Mouse (Mus musculus): Measurements from ENCODE around the gene Dcun1d4. TPM values are rescaled to one million over a fixed set of nuclear protein-coding genes. Genes with fewer than 3 reads are reported as not detected.

The Dcun1d4 gene
- polyA plus RNA-seq, 1 experiment from 2014 or later = 28.3 TPM

GRCm38 (mm10) chr5:73532222-73532621, 51.4 kb downstream of the Dcun1d4 start:
- H3K4me2 ChIP-seq (ENCODE audit: low read length) = no peak overlapping the region
- DNase-seq (ENCODE audit: low spot score) (no peak), ATAC-seq (replicated peaks; ENCODE audit: low FRiP score, low TSS enrichment, low read depth) (no peak)
- no peaks in the 10 kb centered on the region for H3K9me3 ChIP-seq (ENCODE audit: control insufficient read depth, low read length)
- no peak overlapping the region for H3K4me3 ChIP-seq (ENCODE audit: low read depth, low read length)
- 96% methylated on average over 1 of the region's 1 CpGs for WGBS
- no peak overlapping the region for H3K27ac ChIP-seq (ENCODE audit: low read depth)
- H3K9ac ChIP-seq (ENCODE audit: low read length) = no peak overlapping the region
- H3K4me1 ChIP-seq (replicated peaks; ENCODE audit: control insufficient read depth, insufficient read depth, low read length) = no peaks in the 10 kb centered on the region
- H3K36me3 ChIP-seq (ENCODE audit: control insufficient read depth, insufficient read depth, low read length) = peaks cover 28% of the 10 kb centered on the region
- no peaks in the 10 kb centered on the region for H3K27me3 ChIP-seq (replicated peaks; ENCODE audit: control insufficient read depth, insufficient read depth, low read length)

GRCm38 (mm10) chr5:73532879-73533278, 52.1 kb downstream of the Dcun1d4 start:
- H3K27me3 ChIP-seq (replicated peaks; ENCODE audit: control insufficient read depth, insufficient read depth, low read length) = no peaks in the 10 kb centered on the region
- H3K4me1 ChIP-seq (replicated peaks; ENCODE audit: control insufficient read depth, insufficient read depth, low read length) = no peaks in the 10 kb centered on the region
- no peak overlapping the region for H3K4me3 ChIP-seq (ENCODE audit: low read depth, low read length)
- ATAC-seq (replicated peaks; ENCODE audit: low FRiP score, low TSS enrichment, low read depth) (no peak), DNase-seq (ENCODE audit: low spot score) (no peak)
- 88% methylated on average over 9 of the region's 9 CpGs for WGBS
- no peak overlapping the region for H3K4me2 ChIP-seq (ENCODE audit: low read length)
- no peak overlapping the region for H3K27ac ChIP-seq (ENCODE audit: low read depth)
- H3K9ac ChIP-seq (ENCODE audit: low read length) = no peak overlapping the region
- H3K36me3 ChIP-seq (ENCODE audit: control insufficient read depth, insufficient read depth, low read length) = peaks cover 34% of the 10 kb centered on the region
- H3K9me3 ChIP-seq (ENCODE audit: control insufficient read depth, low read length) = no peaks in the 10 kb centered on the region

- H3K4me2 ChIP-seq (ENCODE audit: low read length) = no peak overlapping the region
- no peaks in the 10 kb centered on the region for H3K4me1 ChIP-seq (replicated peaks; ENCODE audit: control insufficient read depth, insufficient read depth, low read length)
These were observed 56.9 kb downstream of the Dcun1d4 start for GRCm38 (mm10) chr5:73537669-73538068.

DNA sequence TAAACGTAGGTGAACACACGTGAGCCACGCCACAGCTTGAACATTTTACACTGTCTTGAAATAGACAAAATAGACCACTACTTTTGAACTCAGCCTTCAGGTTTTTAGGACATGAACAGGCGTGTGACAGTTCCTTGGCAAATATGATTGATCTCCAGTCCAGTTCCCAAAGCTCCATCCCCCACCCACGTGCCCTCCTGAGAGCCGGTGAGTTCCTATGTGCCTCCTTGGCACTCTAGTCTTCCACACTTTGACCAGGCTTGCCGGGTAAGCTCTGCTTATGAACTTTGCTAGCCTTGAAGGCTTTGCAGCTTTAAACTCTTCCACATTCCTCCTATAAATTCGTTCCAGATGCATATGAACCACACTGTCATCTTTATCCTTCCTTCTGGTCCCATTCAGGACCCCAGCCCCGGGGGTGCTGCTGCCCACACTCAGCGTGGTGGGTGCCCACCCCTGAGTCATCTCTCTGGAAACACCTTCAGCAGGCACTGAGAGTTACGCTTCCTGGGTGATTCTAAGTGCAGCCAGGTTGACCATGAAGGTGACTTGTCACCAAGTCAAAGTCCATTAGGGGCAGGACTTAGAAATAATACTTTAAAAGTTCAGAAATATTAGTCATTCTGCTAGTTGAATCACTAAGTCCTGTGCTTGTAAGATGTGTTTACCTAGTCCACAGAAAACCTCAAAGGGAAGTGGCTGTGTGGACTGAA, 57.9 kb downstream of the Dcun1d4 start:
- Histone ChIP-seq H3K9ac (ENCODE audit: low read length) (no peak overlapping the region), H3K27me3 (replicated peaks; ENCODE audit: control insufficient read depth, insufficient read depth, low read length) (no peaks in the 10 kb centered on the region), H3K27ac (ENCODE audit: low read depth) (no peak overlapping the region), H3K9me3 (ENCODE audit: control insufficient read depth, low read length) (no peaks in the 10 kb centered on the region), H3K4me3 (ENCODE audit: low read depth, low read length) (no peak overlapping the region), H3K4me2 (ENCODE audit: low read length) (no peak overlapping the region), H3K4me1 (replicated peaks; ENCODE audit: control insufficient read depth, insufficient read depth, low read length) (no peaks in the 10 kb centered on the region), H3K36me3 (ENCODE audit: control insufficient read depth, insufficient read depth, low read length) (peaks cover 32% of the 10 kb centered on the region)
- ATAC-seq (replicated peaks; ENCODE audit: low FRiP score, low TSS enrichment, low read depth) (no peak), DNase-seq (ENCODE audit: low spot score) (no peak)
- WGBS = 89% methylated on average over 11 of the region's 11 CpGs

More at GRCm38 (mm10) chr5:73537669-73538068, 56.9 kb downstream of the Dcun1d4 start:
- DNase-seq (ENCODE audit: low spot score) = no peak
- H3K9me3 ChIP-seq (ENCODE audit: control insufficient read depth, low read length) = no peaks in the 10 kb centered on the region
- no peaks in the 10 kb centered on the region for H3K27me3 ChIP-seq (replicated peaks; ENCODE audit: control insufficient read depth, insufficient read depth, low read length)
- H3K4me3 ChIP-seq (ENCODE audit: low read depth, low read length) = no peak overlapping the region
- H3K36me3 ChIP-seq (ENCODE audit: control insufficient read depth, insufficient read depth, low read length) = peaks cover 32% of the 10 kb centered on the region
- no peak overlapping the region for H3K9ac ChIP-seq (ENCODE audit: low read length)
- H3K27ac ChIP-seq (ENCODE audit: low read depth) = no peak overlapping the region
- WGBS = 89% methylated on average over 12 of the region's 12 CpGs
- ATAC-seq (replicated peaks; ENCODE audit: low FRiP score, low TSS enrichment, low read depth) = no peak

GRCm38 (mm10) chr5:73539848-73540510, 59.2 kb downstream of the Dcun1d4 start:
- no peak overlapping the region for H3K4me3 ChIP-seq (ENCODE audit: low read depth, low read length)
- ATAC-seq (replicated peaks; ENCODE audit: low FRiP score, low TSS enrichment, low read depth) = no peak
- peak; percentile 59 for DNase-seq (ENCODE audit: low spot score)
- no peaks in the 10 kb centered on the region for H3K9me3 ChIP-seq (ENCODE audit: control insufficient read depth, low read length)
- H3K36me3 ChIP-seq (ENCODE audit: control insufficient read depth, insufficient read depth, low read length) = peaks cover 27% of the 10 kb centered on the region
- no peak overlapping the region for H3K27ac ChIP-seq (ENCODE audit: low read depth)
- no peak overlapping the region for H3K9ac ChIP-seq (ENCODE audit: low read length)
- no peaks in the 10 kb centered on the region for H3K27me3 ChIP-seq (replicated peaks; ENCODE audit: control insufficient read depth, insufficient read depth, low read length)
- H3K4me2 ChIP-seq (ENCODE audit: low read length) = no peak overlapping the region
- 70% methylated on average over 6 of the region's 6 CpGs for WGBS
- peaks cover 6% of the 10 kb centered on the region; the same call in 1 of the 2 replicates for H3K4me1 ChIP-seq (replicated peaks; ENCODE audit: control insufficient read depth, insufficient read depth, low read length)

DNA sequence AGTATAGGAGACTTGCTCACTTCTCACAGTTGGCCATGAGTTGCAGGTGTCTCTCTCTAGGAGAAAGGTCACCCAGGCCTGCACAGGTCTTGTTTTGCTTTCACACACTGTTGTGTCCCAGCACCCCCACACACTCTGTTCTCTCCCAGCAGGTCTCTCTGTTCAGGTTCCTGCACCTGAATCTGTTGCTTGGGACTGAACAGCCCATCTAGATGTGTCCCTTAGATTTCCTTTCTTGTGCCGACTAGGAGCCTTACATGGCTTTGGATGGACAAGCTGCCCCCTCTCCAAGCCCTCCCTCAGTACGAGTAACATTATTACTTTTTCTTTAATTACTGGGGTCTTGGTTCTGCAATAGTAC, 59.7 kb downstream of the Dcun1d4 start:
- Histone ChIP-seq H3K9me3 (ENCODE audit: control insufficient read depth, low read length) (no peaks in the 10 kb centered on the region), H3K4me2 (ENCODE audit: low read length) (no peak overlapping the region), H3K27me3 (replicated peaks; ENCODE audit: control insufficient read depth, insufficient read depth, low read length) (no peaks in the 10 kb centered on the region), H3K27ac (ENCODE audit: low read depth) (no peak overlapping the region), H3K4me1 (replicated peaks; ENCODE audit: control insufficient read depth, insufficient read depth, low read length) (peaks cover 6% of the 10 kb centered on the region; the same call in 1 of the 2 replicates), H3K4me3 (ENCODE audit: low read depth, low read length) (no peak overlapping the region), H3K36me3 (ENCODE audit: control insufficient read depth, insufficient read depth, low read length) (peaks cover 32% of the 10 kb centered on the region), H3K9ac (ENCODE audit: low read length) (no peak overlapping the region)
- ATAC-seq (replicated peaks; ENCODE audit: low FRiP score, low TSS enrichment, low read depth) (no peak), DNase-seq (ENCODE audit: low spot score) (no peak)
- 90% methylated on average over 2 of the region's 2 CpGs for WGBS

DNA sequence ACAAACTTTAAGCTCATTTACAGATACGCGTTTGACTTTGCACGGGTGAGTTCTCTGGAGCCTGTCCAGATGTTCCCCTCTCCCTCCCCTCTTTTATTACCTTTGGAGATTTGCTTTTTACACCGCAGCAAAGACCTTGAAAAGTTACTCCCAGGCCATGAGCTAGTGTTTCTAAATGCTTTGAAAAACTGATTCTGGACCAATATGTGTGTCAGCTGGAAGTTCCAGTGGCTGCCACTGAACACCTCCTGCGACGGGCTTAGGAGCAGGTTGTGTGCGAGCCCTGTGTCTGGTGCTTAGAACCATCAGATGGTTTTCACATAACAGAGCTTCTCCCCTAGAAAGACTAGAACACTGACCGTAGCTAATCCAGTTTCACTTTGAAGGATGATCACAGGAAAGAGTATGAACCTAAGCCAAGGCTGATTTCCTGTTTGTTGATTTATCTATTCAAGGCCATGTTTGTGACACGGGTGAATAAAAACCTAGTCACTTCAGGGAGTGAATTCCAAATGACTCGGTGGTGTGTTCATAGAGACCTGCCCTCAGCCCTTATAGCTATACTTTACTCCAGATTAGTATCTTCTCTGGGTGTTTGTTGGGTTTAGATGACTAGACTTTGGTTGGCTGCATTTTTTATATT, 63.4 kb downstream of the Dcun1d4 start:
- Histone ChIP-seq H3K27me3 (replicated peaks; ENCODE audit: control insufficient read depth, insufficient read depth, low read length) (no peaks in the 10 kb centered on the region), H3K4me3 (ENCODE audit: low read depth, low read length) (no peak overlapping the region), H3K4me2 (ENCODE audit: low read length) (no peak overlapping the region), H3K36me3 (ENCODE audit: control insufficient read depth, insufficient read depth, low read length) (peaks cover 24% of the 10 kb centered on the region; the same call in 1 of the 2 replicates), H3K27ac (ENCODE audit: low read depth) (0 out of 2 replicates have a peak overlapping the region, but pooled peaks have one; percentile 11), H3K9ac (ENCODE audit: low read length) (no peak overlapping the region), H3K9me3 (ENCODE audit: control insufficient read depth, low read length) (no peaks in the 10 kb centered on the region), H3K4me1 (replicated peaks; ENCODE audit: control insufficient read depth, insufficient read depth, low read length) (peaks cover 6% of the 10 kb centered on the region; the same call in 1 of the 2 replicates)
- 66% methylated on average over 10 of the region's 10 CpGs for WGBS
- DNase-seq (ENCODE audit: low spot score) (no peak), ATAC-seq (replicated peaks; ENCODE audit: low FRiP score, low TSS enrichment, low read depth) (no peak)

- Histone ChIP-seq H3K36me3 (ENCODE audit: control insufficient read depth, insufficient read depth, low read length) (peaks cover 27% of the 10 kb centered on the region; the same call in 1 of the 2 replicates), H3K4me3 (ENCODE audit: low read depth, low read length) (no peak overlapping the region), H3K4me1 (replicated peaks; ENCODE audit: control insufficient read depth, insufficient read depth, low read length) (peaks cover 6% of the 10 kb centered on the region; the same call in 1 of the 2 replicates), H3K27me3 (replicated peaks; ENCODE audit: control insufficient read depth, insufficient read depth, low read length) (no peaks in the 10 kb centered on the region), H3K9ac (ENCODE audit: low read length) (no peak overlapping the region), H3K9me3 (ENCODE audit: control insufficient read depth, low read length) (no peaks in the 10 kb centered on the region), H3K27ac (ENCODE audit: low read depth) (no peak overlapping the region), H3K4me2 (ENCODE audit: low read length) (no peak overlapping the region)
- ATAC-seq (replicated peaks; ENCODE audit: low FRiP score, low TSS enrichment, low read depth) = no peak
- 67% methylated on average over 6 of the region's 6 CpGs for WGBS
- DNase-seq (ENCODE audit: low spot score) = no peak
These were observed 64.8 kb downstream of the Dcun1d4 start for GRCm38 (mm10) chr5:73545641-73546040.

Measured in intestine, embryonic 14.5 days (tissue).